Mouse (Mus musculus) T-cell, adult 2 months (primary cell): ENCODE measurements around the gene Ccdc92b.

Source experiments
- DNase-seq: peaks from one replicate; pipeline ENCODE4 v3.0.0; 2022; ENCODE audit warnings: low spot score

The Ccdc92b gene

DNA sequence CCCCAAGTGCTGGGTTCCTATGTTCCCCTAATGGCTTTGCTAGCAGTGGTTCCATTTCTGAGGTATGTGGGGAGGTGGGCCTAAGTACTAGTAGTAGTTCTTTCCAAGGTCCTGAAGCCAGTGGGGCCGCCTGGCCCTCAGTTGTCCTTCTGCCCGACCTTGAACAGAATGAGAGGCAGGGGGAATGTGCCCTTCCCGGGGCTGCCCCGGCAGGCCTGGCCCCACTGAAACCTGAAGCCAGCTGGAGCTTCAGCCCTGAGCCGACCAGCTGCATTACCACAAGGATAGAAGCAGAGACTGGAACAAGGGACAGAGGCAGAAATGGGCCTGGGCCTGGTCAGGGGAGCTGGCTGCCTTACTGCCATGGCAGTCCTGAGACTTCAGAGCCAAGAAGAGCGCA is 34.0 kb downstream of the Ccdc92b start:
- no peak for DNase-seq

DNA sequence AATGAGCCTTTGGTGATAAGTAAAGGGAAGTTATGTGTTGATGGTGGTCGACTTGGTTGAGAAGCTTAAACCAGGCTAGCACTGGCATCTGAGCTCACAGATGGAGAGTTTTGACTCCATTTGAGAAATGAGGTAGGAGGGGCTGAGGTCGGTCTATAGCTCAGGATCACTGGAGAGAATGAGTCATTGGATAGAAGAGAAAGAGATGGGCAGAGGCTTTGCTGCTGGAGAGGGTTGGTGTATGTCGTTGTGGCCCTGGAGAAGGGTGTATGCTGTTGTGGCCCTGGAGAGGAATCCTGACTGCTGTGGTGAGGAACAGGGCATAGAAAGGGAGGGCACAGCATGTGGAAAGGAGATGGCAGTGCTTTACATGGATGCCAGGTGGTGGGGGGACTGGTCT is 36.5 kb downstream of the Ccdc92b start:
- DNase-seq, result no peak

DNA sequence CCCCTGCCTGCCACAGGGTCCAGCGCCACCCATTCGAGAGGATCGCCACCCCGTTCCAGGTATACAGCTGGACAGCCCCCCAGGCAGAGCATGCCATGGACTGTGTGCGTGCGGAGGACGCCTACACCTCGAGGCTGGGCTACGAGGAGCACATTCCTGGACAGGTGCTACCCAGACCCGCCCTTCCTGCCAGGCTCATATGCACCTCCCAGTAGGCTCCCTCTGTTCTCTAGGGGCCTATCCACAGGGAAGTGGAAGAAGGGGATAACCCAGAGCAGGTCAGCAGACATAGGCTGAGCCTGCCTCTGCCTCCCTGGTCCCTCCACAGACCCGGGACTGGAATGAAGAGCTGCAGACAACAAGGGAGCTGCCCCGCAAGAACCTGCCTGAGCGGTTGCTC is 40.9 kb downstream of the Ccdc92b start:
- no peak for DNase-seq

DNA sequence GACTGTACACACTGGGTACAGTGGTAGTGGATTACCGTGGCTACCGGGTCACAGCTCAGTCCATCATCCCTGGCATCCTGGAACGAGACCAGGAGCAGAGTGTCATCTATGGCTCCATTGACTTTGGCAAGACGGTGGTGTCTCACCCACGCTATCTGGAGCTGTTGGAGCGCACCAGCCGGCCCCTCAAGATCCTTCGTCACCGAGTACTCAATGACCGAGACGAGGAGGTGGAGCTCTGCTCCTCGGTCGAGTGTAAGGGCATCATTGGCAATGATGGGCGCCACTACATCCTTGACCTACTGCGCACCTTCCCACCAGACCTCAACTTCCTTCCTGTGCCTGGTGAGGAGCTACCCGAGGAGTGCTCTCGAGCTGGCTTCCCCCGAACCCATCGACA is 42.2 kb downstream of the Ccdc92b start:
- DNase-seq, result no peak

DNA sequence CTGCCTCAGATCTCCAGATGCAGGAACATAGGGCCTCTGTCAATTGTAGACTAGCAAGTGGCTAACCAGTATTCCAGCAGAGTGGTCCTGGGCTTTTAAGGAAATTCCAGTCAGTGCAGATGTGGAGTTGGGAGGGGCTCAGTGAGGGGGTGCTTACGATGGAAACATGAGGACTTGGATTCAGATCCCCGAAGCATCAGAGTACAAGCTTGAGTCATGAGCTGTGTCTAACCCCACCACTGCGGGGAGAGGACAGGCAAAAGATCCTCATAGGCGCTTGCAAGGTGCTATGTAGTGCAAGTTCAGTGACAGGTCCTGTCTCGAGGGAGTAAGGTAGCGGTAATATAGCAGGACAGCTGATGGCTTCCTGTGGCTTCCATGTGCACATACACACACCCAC is 42.8 kb downstream of the Ccdc92b start:
- no peak for DNase-seq

DNA sequence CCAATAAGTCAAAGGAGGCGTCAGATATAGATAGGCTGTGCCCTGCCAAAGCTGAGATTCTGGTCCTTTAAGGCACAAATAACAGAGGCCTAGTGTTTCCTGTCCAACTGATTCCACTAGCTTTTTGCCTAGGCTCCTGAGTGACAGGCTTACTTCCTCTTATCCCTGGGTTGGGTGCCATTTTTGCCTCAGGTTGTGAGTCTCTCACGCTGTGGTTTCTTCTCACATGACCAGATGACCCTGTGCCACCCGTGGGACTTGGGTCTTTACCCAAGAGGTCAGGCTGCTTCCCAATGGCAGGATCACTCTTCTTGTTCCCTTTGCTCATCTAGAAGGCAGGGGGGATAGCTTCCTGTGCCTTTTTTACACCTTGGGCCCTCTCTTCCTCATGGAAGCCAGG is 44.9 kb downstream of the Ccdc92b start:
- no peak for DNase-seq

DNA sequence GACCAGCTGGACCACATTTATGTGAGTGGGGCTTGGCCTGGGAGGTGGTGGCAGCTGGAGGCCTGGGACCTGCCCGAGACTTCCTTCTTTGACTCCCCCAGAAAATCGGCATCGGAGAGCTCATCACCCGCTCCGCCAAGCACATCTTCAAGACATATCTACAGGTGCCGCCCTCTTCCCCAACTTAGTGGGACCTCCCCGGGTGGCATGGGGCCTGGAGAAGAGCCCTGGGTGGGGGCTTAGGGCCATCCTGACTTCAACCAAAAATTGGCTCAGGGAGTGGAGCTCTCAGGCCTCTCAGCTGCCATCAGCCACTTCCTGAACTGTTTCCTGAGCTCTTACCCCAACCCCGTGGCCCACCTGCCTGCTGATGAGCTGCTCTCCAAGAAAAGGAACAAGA is 45.5 kb downstream of the Ccdc92b start:
- no peak for DNase-seq

DNA sequence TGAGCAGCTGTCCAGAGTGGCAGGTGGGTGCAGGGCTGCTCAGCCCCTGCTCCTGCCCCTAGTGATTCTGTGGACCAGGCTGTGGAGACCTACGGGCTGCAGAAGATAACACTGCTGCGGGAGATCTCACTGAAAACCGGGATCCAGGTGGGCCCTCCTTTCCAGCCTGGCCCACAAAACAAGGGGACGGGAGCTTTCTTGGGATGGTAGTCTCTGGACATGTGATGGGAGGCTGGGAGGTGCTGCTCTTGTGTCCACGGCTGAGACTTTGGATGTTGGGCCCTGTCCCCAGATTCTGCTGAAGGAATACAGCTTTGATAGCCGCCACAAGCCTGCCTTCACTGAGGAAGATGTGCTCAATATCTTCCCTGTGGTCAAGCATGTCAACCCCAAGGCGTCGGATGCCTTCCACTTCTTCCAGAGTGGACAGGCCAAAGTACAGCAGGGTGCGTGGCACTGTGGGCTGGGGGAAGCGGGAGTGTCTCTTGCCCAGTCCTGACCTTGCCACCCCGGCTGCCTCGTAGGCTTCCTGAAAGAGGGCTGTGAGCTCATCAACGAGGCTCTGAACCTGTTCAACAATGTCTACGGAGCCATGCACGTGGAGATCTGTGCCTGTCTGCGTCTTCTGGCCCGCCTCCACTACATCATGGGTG is 46.4 kb downstream of the Ccdc92b start:
- no peak for DNase-seq

DNA sequence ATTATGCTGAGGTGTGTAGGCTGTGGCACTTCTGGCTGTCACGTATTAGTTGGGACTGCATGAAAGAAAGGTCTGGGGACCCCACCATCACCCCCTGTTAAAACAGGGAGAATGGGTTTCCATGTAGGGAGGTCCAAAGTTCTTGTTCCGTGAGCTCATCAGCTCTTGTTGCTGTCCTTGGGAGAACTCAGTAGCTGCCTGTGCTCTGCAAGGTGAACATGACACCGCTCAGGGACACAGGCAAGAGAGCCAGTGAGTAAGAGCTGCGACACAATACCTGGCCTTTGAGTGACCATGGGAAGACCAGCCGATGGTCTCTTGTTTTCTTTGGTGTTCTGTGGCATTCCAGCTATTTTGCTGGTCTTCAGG is 46.9 kb downstream of the Ccdc92b start:
- no peak for DNase-seq

DNA sequence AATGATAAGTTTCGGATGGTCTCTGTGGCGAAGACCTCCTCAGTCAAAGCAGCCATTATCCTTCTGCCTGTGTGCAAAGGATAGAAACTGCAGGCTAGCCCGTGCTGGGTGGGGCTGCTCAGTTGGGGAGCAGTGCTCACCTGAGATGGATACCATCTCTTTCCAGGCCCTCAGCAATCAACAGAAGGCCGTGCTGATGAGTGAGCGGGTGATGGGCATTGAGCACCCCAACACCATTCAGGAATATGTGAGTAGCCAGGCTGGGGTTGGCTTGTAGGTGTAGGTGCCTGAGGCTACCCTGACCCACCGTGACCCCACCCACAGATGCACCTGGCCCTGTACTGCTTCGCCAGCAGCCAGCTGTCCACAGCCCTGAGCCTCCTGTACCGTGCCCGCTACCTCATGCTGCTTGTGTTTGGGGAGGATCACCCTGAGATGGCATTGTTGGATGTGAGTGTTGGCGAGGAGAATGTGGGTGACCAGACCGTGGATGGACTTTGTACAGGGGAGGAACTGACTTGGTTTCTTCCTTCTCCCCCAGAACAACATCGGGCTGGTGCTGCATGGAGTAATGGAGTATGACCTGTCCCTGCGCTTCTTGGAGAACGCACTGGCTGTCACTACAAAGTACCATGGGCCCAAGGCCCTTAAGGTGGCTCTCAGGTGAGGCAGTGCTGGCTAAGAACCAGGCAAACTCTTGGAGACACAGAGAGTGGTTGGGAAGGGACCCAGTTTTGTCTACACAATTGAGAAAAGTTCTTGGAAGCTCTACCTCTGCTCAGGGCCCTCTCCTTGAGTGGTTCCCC is 47.6 kb downstream of the Ccdc92b start:
- DNase-seq, result no peak

DNA sequence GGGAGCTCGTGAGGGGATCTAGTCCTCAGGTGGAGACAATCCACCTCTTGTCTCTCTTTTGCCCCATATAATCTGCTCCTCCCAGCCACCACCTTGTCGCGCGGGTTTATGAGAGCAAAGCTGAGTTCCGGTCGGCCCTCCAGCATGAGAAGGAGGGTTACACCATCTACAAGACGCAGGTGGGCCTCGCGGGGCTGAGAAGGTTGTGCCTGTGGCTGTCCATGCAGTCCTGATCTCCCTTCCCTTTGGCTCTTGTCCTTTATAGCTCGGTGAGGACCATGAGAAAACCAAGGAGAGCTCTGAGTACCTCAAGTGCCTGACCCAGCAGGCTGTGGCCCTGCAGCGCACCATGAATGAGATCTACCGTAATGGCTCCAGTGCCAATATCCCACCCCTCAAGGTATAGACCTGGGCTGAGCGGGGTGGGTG is 48.2 kb downstream of the Ccdc92b start:
- no peak for DNase-seq

DNA sequence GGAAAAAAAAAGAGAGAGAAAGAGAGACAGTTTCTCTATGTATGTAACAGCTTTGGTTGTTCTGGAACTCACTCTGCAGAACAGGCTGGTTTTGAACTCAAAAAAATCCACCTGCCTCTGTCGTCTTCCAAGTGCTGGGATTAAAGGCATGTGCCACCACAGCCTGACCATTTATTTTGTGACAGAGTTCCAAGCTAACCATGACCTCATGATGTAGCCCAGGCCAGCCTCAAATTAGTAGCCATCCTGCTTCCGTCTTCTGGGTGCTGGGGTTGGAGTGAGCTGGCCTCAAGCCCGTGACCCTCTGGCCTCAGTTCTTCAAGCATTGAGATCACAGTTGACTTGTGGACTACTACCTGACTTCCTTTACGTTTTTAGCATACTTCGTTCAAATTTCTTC is 49.1 kb downstream of the Ccdc92b start:
- DNase-seq, result no peak

DNA sequence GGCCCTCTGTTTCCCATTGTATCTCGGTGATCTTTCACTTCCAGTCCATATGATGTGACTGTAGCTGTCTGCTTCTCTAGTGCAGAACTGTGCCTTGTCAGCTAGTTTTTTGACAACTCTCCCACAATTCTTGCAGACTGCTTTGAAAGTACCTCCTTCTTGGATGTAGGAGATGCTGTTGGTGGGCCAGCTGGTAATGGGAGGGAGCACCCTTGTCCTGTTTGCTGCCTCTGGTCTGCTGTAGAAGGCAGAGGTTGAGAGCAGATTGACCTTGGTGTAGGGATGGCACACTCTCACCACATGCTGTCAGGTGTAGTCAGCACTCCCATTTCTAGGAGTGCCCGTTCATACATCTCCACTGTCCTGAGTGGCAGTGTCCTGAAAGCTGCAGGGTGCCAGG is 49.6 kb downstream of the Ccdc92b start:
- DNase-seq, result no peak

DNA sequence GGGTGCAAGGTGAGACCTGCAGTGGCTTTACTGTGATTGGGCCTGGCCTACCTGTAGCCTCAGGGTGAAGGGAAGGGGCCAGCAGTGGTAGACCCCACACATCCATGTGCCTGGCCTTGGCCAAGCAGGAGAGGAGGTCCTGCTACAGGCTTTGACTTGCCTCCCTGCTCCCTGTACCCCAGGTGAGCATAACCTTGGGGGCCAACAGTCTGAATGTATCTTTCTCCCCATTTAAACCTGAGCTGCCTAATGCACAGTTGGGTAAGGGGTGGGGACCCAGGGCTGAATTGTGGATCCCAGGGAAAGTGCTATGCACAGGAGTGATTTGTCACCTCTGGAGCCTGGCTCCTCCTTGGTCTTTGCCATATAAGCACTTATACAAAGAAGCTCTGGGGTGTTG is 50.7 kb downstream of the Ccdc92b start:
- no peak for DNase-seq

DNA sequence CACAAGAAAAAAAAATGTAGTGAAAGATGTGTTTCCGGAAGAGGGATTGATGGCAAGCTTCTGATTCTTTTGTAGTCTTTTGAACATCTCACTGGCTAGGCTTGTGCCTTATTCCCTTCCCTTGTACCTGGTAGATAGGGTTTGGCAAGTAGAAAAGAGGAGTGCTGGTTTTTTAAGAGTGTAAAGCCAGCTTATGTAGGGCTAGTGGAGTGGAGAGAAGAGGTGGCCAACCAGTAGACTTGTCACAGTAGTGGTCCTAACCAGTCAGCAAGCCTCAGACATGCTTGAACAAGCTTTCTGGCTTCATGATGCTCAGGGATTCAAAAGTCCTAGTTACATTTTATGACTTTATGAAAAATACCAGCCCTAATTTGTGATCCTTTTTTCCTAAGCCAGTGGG is 51.6 kb downstream of the Ccdc92b start:
- DNase-seq, result no peak

DNA sequence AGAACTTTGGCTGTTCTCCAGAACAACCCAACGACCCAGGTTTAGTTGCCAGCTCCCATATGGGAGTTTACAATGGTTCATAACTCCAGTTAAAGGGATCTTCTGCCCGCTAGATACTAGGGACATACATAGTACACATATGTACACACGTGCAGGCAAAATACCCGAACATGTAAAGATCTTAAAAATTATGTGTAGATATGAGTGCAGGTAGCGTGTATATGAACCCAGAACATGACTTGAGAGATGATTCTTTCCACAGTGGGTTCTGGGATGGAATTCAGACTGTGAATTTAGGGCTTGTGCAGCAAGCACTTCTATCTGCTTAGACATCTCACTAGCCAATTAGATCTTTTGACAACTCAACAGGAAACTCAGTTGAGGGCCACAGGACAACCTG is 52.4 kb downstream of the Ccdc92b start:
- DNase-seq, result no peak

DNA sequence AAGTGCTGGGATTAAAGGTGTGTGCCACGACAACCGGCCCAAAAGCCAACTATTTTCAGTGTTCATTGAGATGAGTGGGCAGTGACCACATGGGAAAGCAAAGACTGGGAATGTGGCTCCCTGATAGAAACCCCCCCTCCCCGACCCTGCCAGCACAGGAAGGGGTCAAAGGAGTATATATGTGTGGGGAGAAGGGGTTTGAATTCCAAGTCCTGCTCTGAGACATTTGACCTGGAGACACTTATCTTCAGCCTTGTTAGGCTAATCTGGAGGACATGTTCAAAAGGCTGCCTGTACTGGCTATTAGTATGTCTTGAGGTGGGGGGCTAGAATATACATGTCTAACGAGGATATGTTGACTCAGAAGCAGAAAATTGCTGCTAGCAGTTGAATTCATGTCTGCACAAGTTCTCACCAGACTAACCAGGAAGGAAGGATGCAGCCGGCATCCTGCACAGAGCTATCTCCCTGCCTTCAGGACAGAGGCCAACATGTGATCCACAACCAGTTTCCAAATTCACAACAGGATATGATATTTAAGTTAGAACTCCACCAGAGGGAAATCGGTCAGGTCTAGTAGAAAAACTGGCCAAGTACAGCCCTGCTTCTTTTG is 53.6 kb downstream of the Ccdc92b start:
- no peak for DNase-seq

DNA sequence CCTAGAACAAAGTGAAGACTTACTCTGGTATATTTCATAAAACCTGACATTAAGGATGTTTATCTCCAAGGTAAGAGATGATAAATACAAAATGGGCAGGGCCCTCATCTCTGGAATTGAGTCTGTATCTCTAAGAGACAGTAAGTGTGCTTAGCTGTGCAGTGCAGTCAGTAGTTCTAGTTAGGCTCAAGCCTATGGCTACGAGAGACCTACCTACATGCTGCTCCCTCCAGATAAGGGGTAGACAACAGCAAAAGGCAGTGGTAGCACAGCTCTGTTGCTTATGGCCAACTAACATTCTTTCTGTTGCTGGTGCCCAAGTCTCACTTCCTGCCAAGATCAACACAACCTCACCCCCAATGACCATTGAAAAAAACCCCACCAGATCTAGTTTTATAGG is 54.2 kb downstream of the Ccdc92b start:
- DNase-seq, result no peak

DNA sequence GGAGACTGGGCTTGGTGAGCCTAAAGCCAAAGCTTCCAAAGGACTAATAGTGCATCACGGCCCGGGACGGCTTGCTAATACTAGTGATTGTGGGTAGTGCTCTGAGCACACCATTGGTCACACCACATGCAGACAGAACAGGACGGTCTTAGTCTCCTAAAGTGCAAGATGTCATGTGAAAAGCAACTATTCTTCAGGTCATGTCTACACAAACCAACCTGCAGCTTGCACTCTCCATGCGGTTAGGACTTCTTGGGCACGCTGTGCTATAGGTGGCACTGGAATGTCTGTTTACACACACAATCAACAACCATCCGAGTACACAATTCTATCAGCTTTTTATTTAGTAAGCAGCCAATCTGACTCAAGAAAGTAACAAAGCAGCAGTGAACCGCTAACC is 55.3 kb downstream of the Ccdc92b start:
- no peak for DNase-seq

DNA sequence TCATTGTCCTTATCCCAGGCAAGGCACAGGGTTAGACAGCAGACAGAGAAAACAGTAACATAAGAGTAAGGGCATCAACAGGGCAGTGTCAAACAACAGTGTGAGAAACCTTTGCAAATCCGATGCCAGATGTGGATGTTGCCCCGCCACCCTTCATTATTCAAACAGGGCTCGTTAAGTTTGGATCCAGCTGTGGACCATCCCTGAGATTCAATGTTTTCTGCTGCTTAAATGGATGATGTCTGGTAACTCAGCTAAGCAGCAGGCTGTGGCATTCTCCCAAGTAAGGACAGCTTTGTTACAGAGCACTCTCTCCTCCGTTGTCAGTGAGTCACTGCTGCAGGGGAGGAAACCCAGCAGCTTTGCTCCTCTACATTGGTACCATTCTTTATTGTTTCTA is 55.8 kb downstream of the Ccdc92b start:
- DNase-seq, result no peak
